ENCODE assay signal across 12 mouse cellular contexts in the genomic region with DNA sequence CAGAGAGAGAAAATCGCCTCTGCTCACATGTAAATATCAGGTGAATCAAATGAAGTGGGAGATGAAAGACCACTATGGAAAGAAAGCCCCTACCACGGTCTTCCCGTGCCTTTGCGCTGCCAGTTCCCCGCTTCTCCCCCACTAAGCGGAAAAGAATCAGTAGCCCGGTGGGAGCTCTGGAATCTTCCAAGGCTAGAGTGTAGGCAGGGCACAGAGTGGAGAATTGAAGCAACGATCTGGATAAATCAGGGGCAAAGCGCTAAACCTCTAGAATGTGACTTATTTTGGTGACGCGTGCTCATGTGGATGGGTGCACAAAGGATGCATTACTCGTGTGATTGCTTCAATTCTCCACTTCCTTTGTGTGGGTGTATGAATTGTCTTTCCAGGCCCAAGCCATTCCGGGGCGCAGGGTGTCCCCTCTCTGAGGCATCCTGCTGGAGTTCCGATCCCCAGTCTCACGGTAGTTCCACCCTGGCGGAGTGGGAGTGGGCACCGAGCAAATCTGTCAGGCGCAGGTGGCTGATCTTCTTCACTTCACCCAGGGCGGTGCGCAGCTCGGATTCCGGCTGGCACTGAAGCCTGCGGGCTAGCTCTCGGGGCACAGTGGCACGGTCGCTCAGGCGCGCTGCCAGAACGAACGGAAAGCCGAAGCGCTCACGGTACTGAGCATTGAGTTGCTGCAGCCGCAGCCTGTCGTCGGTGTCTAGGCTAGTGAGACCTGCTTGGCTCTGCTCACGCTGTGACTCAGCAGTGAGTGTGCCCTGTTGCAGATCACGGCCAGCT. TPM values are rescaled to one million over a fixed set of nuclear protein-coding genes. Genes with fewer than 3 reads are reported as not detected.
DNase-seq lines count a peak whose midpoint lies in the region; ATAC-seq and TF ChIP-seq lines count a peak whose summit lies in the region.
"Had no signal": no experiment of that assay in that cellular context is flagged by ENCODE, and none has a peak within 500 bp of the region (broad histone marks: within the 10 kb centered on the region; RNA-seq: fewer than 3 reads in every experiment).

No protein-coding gene starts in this region.

- H3K9ac ChIP-seq in heart, embryonic 16.5 days (ENCODE audit: low read length), result no peak overlapping the region
- no peak overlapping the region for H3K9ac ChIP-seq in heart, adult 2 months (ENCODE audit: low read depth, low read length)
- H3K9ac ChIP-seq in embryonic facial prominence, embryonic 13.5 days, result no peak overlapping the region

- no peak overlapping the region for H3K27ac ChIP-seq in heart, embryonic 16.5 days (ENCODE audit: low read length)
- H3K27ac ChIP-seq in heart, adult 2 months, result no peak overlapping the region
- H3K27ac ChIP-seq in embryonic facial prominence, embryonic 13.5 days, result no peak overlapping the region

- ATAC-seq in heart, embryonic 16.5 days (replicated peaks; ENCODE audit: extremely low read depth, insufficient read depth, low FRiP score), result no peak; the same call in 1 of the 2 replicates
- ATAC-seq in embryonic facial prominence, embryonic 13.5 days (ENCODE audit: insufficient number of reproducible peaks, insufficient read depth, low FRiP score, low TSS enrichment, low read depth), result no peak
- ATAC-seq in monocyte, adult 5-6 weeks (replicated peaks; ENCODE audit: insufficient number of reproducible peaks, low FRiP score, low TSS enrichment, poor library complexity, severe bottlenecking), result no peak

- intact Hi-C loops in heart, adult 2 months (cut with DNase I), result loop anchor here (5.0 kb wide), 2 partner anchors 333 to 638 kb away; no protein-coding TSS in a partner anchor

- no peaks in the 10 kb centered on the region for H3K4me1 ChIP-seq in heart, embryonic 16.5 days (ENCODE audit: control insufficient read depth, insufficient read depth, low read length)
- H3K4me1 ChIP-seq in heart, adult 2 months (ENCODE audit: control insufficient read depth, insufficient read depth, low read length), result no peaks in the 10 kb centered on the region
- H3K4me1 ChIP-seq in embryonic facial prominence, embryonic 13.5 days, result peaks cover 6% of the 10 kb centered on the region; the same call in 1 of the 2 replicates

- H3K36me3 ChIP-seq in heart, embryonic 16.5 days (ENCODE audit: control insufficient read depth, insufficient read depth), result no peaks in the 10 kb centered on the region
- H3K36me3 ChIP-seq in heart, adult 2 months (ENCODE audit: control insufficient read depth, insufficient read depth, low read length), result no peaks in the 10 kb centered on the region
- no peaks in the 10 kb centered on the region for H3K36me3 ChIP-seq in embryonic facial prominence, embryonic 13.5 days
- no peaks in the 10 kb centered on the region for H3K36me3 ChIP-seq in myocyte (ENCODE audit: control insufficient read depth, insufficient read depth)

- no peak for DNase-seq in heart, adult 2 months
- DNase-seq in Muller cell, postnatal 12 days (ENCODE audit: inconsistent ontology term), result peak; percentile 83
- DNase-seq in layer of hippocampus, adult 8-10 months (ENCODE audit: low spot score in 2 of 2), result no peak
- no peak for DNase-seq in cerebellum, adult 18-20 months
- DNase-seq: lung, adult 18-20 months had no signal

- H3K27me3 ChIP-seq in heart, embryonic 16.5 days (ENCODE audit: control insufficient read depth, insufficient read depth, low read length), result peaks cover 94% of the 10 kb centered on the region
- H3K27me3 ChIP-seq in heart, adult 2 months (ENCODE audit: control insufficient read depth, insufficient read depth, low read length), result peaks cover 17% of the 10 kb centered on the region
- peaks cover 100% of the 10 kb centered on the region for H3K27me3 ChIP-seq in embryonic facial prominence, embryonic 13.5 days
- H3K27me3 ChIP-seq in myocyte (ENCODE audit: control insufficient read depth, insufficient read depth, insufficient read length), result peaks cover 30% of the 10 kb centered on the region

- TF ChIP-seq CTCF in heart, adult 2 months (IDR thresholded peaks at IDR 0.05), result no peak

- no peaks in the 10 kb centered on the region for H3K79me2 ChIP-seq in heart, adult 2 months (replicated peaks; ENCODE audit: control insufficient read depth, insufficient read depth, low read length)
- H3K79me2 ChIP-seq in myocyte (ENCODE audit: control insufficient read depth, insufficient read depth), result no peaks in the 10 kb centered on the region

- no peak for TF ChIP-seq POLR2A in heart, adult 2 months (IDR thresholded peaks at IDR 0.05; ENCODE audit: insufficient read depth, low read depth, low read length)
- TF ChIP-seq POLR2A in myocyte (IDR thresholded peaks at IDR 0.05; ENCODE audit: insufficient read length, low read depth), result no peak

- H3K4me3 ChIP-seq in heart, embryonic 16.5 days (ENCODE audit: low read length), result peak overlapping the region; percentile 20
- H3K4me3 ChIP-seq in heart, adult 2 months, result no peak overlapping the region
- peak overlapping the region; percentile 1; the same call in 1 of the 2 replicates for H3K4me3 ChIP-seq in embryonic facial prominence, embryonic 13.5 days
- no peak overlapping the region for H3K4me3 ChIP-seq in myocyte

- 1% methylated on average over 39 of the region's 39 CpGs for WGBS in heart, embryonic 16.5 days
- WGBS in heart, adult 2 months, result 2% methylated on average over 39 of the region's 39 CpGs
- WGBS in embryonic facial prominence, embryonic 13.5 days, result under 1% methylated on average over 39 of the region's 39 CpGs

- H3ac ChIP-seq in myocyte (ENCODE audit: control insufficient read depth, insufficient read length), result no peak overlapping the region

- no peak for TF ChIP-seq EP300 in heart, adult 2 months (IDR thresholded peaks at IDR 0.05; ENCODE audit: insufficient read depth, low read depth, low read length)

- peak overlapping the region; percentile 30 for H3K4me2 ChIP-seq in heart, embryonic 16.5 days (ENCODE audit: low read depth, low read length)
- H3K4me2 ChIP-seq in embryonic facial prominence, embryonic 13.5 days, result peak overlapping the region; percentile 9; the same call in 1 of the 2 replicates
- H3K4me2 ChIP-seq in myocyte (ENCODE audit: low read depth), result peak overlapping the region; percentile 57

- no peaks in the 10 kb centered on the region for H3K9me3 ChIP-seq in heart, embryonic 16.5 days (replicated peaks; ENCODE audit: control insufficient read depth, low read length)
- H3K9me3 ChIP-seq in embryonic facial prominence, embryonic 13.5 days, result no peaks in the 10 kb centered on the region

TF ChIP-seq in myocyte, 11 proteins besides CTCF, POLR2A, EP300 and RAD21:
- TF ChIP-seq MYOG (IDR thresholded peaks at IDR 0.05; ENCODE audit: control insufficient read depth in 1 of 3, insufficient read depth in 1 of 3, insufficient read length in 2 of 3, low read depth in 2 of 3) (peak in 1 of 3 experiments; percentile 4), SRF (IDR thresholded peaks at IDR 0.05; ENCODE audit: control insufficient read depth, insufficient read length, low read depth) (no peak), USF1 (IDR thresholded peaks at IDR 0.05; ENCODE audit: low read depth) (no peak), MAX (IDR thresholded peaks at IDR 0.05; ENCODE audit: low read depth) (no peak)

RNA-seq across cellular contexts. Expression of a gene that starts 7.4 kb away (rescaled TPM):
- not detected in 2 replicates for polyA plus RNA-seq in heart, embryonic 16.5 days (2015; fragmentation: Nextera tagmentation; extraction: Ambion mirVana)
- not detected for total RNA-seq in heart, adult 2 months (2021)
- polyA plus RNA-seq in heart, adult 2 months (2012; rRNA removed), result not detected in 2 replicates
- not detected in 2 replicates for polyA plus RNA-seq in embryonic facial prominence, embryonic 13.5 days (2015; fragmentation: Nextera tagmentation; extraction: Ambion mirVana)
- polyA plus RNA-seq in myocyte (2012; fragmentation: generic; extraction: Trizol), result not detected
- not detected in 3 replicates for total RNA-seq in monocyte, adult 5-6 weeks (2017)
- not detected for total RNA-seq in layer of hippocampus, adult 8-10 months (2022)
- total RNA-seq: gastrocnemius, adult 8-10 months had no signal
- polyA plus RNA-seq: stomach, embryonic 14.5 days had no signal

RNA-seq across cellular contexts. Expression of a gene that starts 7.8 kb away (rescaled TPM):
- polyA plus RNA-seq in heart, embryonic 16.5 days (2015; fragmentation: Nextera tagmentation; extraction: Ambion mirVana), result 0.47 TPM in 1 of 2 replicates, not detected in the other
- total RNA-seq in heart, adult 2 months (2021), result not detected
- polyA plus RNA-seq in heart, adult 2 months (2012; rRNA removed), result not detected in 2 replicates
- 0.56 TPM in 1 of 2 replicates, not detected in the other for polyA plus RNA-seq in embryonic facial prominence, embryonic 13.5 days (2015; fragmentation: Nextera tagmentation; extraction: Ambion mirVana)
- polyA plus RNA-seq in myocyte (2012; fragmentation: generic; extraction: Trizol), result not detected
- total RNA-seq in monocyte, adult 5-6 weeks (2017), result not detected in 3 replicates
- total RNA-seq in layer of hippocampus, adult 8-10 months (2022), result not detected
- total RNA-seq: adrenal gland, adult 18-20 months; gastrocnemius, adult 8-10 months had no signal

RNA-seq across cellular contexts. Expression of a gene that starts 45.1 kb away (rescaled TPM):
- not detected in 2 replicates for polyA plus RNA-seq in heart, embryonic 16.5 days (2015; fragmentation: Nextera tagmentation; extraction: Ambion mirVana)
- not detected for total RNA-seq in heart, adult 2 months (2021)
- polyA plus RNA-seq in heart, adult 2 months (2012; rRNA removed), result not detected in 2 replicates
- polyA plus RNA-seq in embryonic facial prominence, embryonic 13.5 days (2015; fragmentation: Nextera tagmentation; extraction: Ambion mirVana), result not detected in 2 replicates
- polyA plus RNA-seq in myocyte (2012; fragmentation: generic; extraction: Trizol), result not detected
- not detected in 3 replicates for total RNA-seq in monocyte, adult 5-6 weeks (2017)
- total RNA-seq in layer of hippocampus, adult 8-10 months (2022), result not detected
- total RNA-seq: adrenal gland, adult 18-20 months; gastrocnemius, adult 8-10 months had no signal

Comparison
In these comparisons a context has a peak if more than half of its experiments do, and no peak if none do; other contexts are left out.
1. H3K4me3 ChIP-seq: peak in heart, embryonic 16.5 days (single experiment) and embryonic facial prominence, embryonic 13.5 days (single experiment); none in heart, adult 2 months (single experiment) and myocyte (single experiment).
2. Peak in every context shown above with its lines, with median percentiles within 50 percentile points of each other: H3K4me2 ChIP-seq.